Mouse (Mus musculus): ENCODE results near the gene Map2k6. TPM values are rescaled to one million over a fixed set of nuclear protein-coding genes. Genes with fewer than 3 reads are reported as not detected.
"Not testable (repeated sequence)": the region's sequence is repeated elsewhere in the genome, so short reads cannot be mapped to it uniquely, and the experiment has no call there.

Map2k6 gene
- total RNA-seq (2014; fragmentation: Nextera tagmentation) (not detected in 2 replicates), total RNA-seq (2017) (0.17 and 0.33 TPM in 2 replicates), polyA plus RNA-seq (2012) (not detected in 2 replicates)

DNA sequence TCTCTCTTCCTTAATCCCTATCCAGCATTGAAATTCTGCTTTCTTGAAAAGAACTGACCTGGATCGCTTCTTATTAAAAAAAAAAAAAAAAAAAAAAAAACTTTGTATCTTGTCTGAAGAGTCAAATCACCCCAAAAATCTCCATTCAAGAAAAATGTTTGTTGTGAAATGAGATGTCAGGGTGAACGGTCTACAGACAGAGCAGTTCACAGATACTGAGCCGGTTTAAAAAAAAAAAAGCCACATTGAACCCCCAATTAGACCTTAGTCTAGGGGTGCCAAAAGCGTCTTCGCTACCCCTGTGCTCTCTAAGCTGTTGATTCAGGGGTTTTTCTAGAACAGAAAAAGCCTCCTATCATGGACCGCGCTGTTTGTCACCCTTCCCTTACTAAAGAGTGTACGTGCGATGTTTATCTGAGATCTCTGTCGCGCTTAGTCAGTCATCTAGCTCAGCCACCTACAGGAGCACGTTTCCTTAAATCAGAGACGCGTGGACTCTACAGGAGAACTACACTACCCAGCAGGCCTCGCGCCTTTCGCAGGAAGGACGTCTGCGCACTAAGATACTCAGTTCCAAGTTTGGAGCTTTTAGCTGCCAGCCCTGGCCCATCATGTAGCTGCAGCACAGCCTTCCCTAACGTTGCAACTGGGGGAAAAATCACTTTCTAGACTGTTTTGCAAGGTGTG, at the start of gene Map2k6:
Gene Map2k6, plus strand, starts transcription at position 570 of the 687 bp plus-strand sequence.
- no peaks in the 10 kb centered on the region for H3K36me3 ChIP-seq (replicated peaks)
- TF ChIP-seq GATA1 (IDR thresholded peaks at IDR 0.05; ENCODE audit: borderline replicate concordance, low read length) (no peak), GATA2 (IDR thresholded peaks at IDR 0.05; ENCODE audit: borderline replicate concordance, low read depth, low read length) (no peak), TAL1 (conservative IDR thresholded peaks at IDR 0.05; ENCODE audit: low read depth, low read length) (no peak), POLR2AphosphoS5 (IDR thresholded peaks at IDR 0.05; ENCODE audit: insufficient replicate concordance, low read depth, low read length) (no peak), CTCF (IDR thresholded peaks at IDR 0.05; ENCODE audit: low read depth, low read length) (no peak)
- no peak within 1 kb of the TSS for H3K4me3 ChIP-seq (ENCODE audit: low read depth, low read length)
- no peaks in the 10 kb centered on the region for H3K27me3 ChIP-seq (ENCODE audit: insufficient read depth, low read length)
- peaks cover 41% of the 10 kb centered on the region for H3K9me3 ChIP-seq (replicated peaks)
- no peak for DNase-seq (ENCODE audit: low spot score)
- no peaks in the 10 kb centered on the region for H3K4me1 ChIP-seq (ENCODE audit: insufficient read depth, low read depth, low read length)
- ATAC-seq (ENCODE audit: extremely low read depth, insufficient number of reproducible peaks, low FRiP score, poor library complexity, severe bottlenecking) = no peak

DNA sequence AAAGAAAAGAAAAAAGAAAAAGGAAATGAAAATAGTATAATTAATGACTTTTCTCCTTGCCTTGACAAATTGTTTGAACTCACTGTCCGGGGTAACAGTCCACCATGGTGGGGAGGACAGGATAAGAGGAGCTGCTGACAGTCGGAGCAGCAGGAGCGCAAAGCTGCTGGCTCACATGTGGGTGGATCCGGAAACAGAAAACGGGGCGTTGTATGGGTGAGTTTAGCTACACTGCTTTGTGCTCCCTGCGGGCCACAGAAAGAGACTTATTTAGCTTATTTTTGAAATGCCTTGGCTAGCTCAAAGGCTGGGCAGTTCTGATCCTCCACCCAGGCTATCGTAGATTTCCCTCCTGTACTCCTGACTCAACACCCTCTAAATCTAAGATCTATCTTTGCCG, 44.7 kb upstream of the Map2k6 start:
- peaks cover 36% of the 10 kb centered on the region for H3K9me3 ChIP-seq (replicated peaks)
- no peaks in the 10 kb centered on the region for H3K27me3 ChIP-seq (ENCODE audit: insufficient read depth, low read length)
- TF ChIP-seq GATA1 (IDR thresholded peaks at IDR 0.05; ENCODE audit: borderline replicate concordance, low read length) (no peak), POLR2AphosphoS5 (IDR thresholded peaks at IDR 0.05; ENCODE audit: insufficient replicate concordance, low read depth, low read length) (no peak), TAL1 (conservative IDR thresholded peaks at IDR 0.05; ENCODE audit: low read depth, low read length) (no peak), GATA2 (IDR thresholded peaks at IDR 0.05; ENCODE audit: borderline replicate concordance, low read depth, low read length) (no peak), CTCF (IDR thresholded peaks at IDR 0.05; ENCODE audit: low read depth, low read length) (no peak)
- ATAC-seq (ENCODE audit: extremely low read depth, insufficient number of reproducible peaks, low FRiP score, poor library complexity, severe bottlenecking) (no peak), DNase-seq (ENCODE audit: low spot score) (no peak)
- no peaks in the 10 kb centered on the region for H3K4me1 ChIP-seq (ENCODE audit: insufficient read depth, low read depth, low read length)
- H3K4me3 ChIP-seq (ENCODE audit: low read depth, low read length) = no peak overlapping the region
- no peaks in the 10 kb centered on the region for H3K36me3 ChIP-seq (replicated peaks)

DNA sequence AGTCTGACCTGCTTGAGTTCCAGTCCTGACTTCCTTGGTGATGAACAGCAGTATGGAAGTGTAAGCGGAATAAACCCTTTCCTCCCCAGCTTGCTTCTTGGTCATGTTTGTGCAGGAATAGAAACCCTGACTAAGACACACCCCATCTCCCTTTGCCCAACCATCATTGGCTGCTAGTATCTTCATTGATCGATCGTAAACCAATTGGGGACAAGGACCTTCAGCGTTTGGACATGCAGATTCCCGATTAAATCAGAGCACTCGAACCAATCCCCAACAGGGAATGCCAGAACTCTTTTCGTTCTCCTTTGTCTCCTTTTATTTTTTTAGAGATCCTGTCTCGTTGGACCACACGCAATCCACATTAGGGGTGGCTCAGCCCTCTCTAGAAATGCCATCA, 43.8 kb upstream of the Map2k6 start:
- not testable (repeated sequence) for DNase-seq (ENCODE audit: low spot score); ATAC-seq (ENCODE audit: extremely low read depth, insufficient number of reproducible peaks, low FRiP score, poor library complexity, severe bottlenecking); H3K36me3 ChIP-seq (replicated peaks); H3K27me3 ChIP-seq (ENCODE audit: insufficient read depth, low read length); H3K4me1 ChIP-seq (ENCODE audit: insufficient read depth, low read depth, low read length); H3K4me3 ChIP-seq (ENCODE audit: low read depth, low read length)
- H3K9me3 ChIP-seq (replicated peaks) = peaks cover 44% of the 10 kb centered on the region

DNA sequence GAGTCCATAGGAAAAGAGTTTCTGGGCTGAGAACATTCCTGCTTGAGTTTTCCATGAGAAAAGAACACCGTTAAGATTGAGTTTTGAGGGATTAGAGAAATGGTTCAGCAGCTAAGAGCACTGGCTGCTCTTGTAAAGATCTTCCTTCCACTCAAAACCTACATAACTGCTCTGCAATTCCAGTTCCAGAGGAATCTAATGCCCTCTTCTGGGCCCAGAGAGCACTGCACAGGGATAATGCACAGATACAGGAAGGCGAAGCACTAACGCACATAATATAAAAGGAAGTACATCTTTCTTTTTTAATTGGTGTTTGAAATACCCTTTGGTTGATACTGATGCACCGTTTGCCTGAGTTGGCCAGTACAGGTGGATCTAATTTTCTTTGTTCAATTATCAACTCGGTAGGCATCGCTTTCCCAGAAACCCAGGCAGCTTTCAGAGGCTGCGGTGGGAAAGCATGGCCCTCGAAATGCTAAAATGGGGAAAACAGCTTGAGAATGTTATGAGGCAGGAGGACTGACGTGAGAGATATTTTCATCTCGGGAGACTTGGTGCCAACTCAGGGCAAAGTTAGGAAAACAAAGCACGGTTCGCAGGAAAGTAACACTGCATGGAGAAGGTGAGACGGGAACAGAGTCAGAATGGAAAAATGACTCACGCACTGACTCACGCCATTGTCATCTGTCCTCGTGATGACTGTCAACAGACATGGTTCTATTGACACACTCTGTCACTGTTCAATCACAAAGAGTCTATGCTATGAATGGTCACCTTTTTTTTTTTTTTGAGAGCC, 41.0 kb upstream of the Map2k6 start:
- H3K36me3 ChIP-seq (replicated peaks) = no peaks in the 10 kb centered on the region
- no peaks in the 10 kb centered on the region for H3K27me3 ChIP-seq (ENCODE audit: insufficient read depth, low read length)
- TF ChIP-seq CTCF (IDR thresholded peaks at IDR 0.05; ENCODE audit: low read depth, low read length) = no peak
- no peak for TF ChIP-seq POLR2AphosphoS5 (IDR thresholded peaks at IDR 0.05; ENCODE audit: insufficient replicate concordance, low read depth, low read length)
- no peak for TF ChIP-seq GATA2 (IDR thresholded peaks at IDR 0.05; ENCODE audit: borderline replicate concordance, low read depth, low read length)
- TF ChIP-seq TAL1 (conservative IDR thresholded peaks at IDR 0.05; ENCODE audit: low read depth, low read length) = no peak
- no peak for TF ChIP-seq GATA1 (IDR thresholded peaks at IDR 0.05; ENCODE audit: borderline replicate concordance, low read length)
- H3K9me3 ChIP-seq (replicated peaks) = peaks cover 48% of the 10 kb centered on the region
- no peaks in the 10 kb centered on the region for H3K4me1 ChIP-seq (ENCODE audit: insufficient read depth, low read depth, low read length)
- ATAC-seq (ENCODE audit: extremely low read depth, insufficient number of reproducible peaks, low FRiP score, poor library complexity, severe bottlenecking) (no peak), DNase-seq (ENCODE audit: low spot score) (no peak)
- H3K4me3 ChIP-seq (ENCODE audit: low read depth, low read length) = no peak overlapping the region

DNA sequence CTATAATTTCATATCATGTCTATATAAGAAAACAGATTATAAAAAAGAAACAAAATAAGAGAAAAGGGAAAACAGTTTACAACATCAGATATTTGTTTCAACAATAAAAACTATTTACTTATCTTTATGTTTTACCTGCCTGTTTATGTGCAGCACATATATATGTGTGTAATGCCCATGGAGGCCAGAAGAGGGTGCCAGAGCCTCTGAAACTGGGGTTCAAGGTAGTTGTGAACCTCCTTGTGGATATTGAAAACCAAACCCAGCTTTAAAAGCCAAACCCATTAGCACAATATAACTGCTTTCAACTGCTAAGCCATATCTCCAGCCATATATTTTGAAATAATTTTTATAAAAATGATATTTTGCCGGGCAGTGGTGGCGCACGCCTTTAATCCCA, 33.9 kb upstream of the Map2k6 start:
- H3K36me3 ChIP-seq (replicated peaks) = no peaks in the 10 kb centered on the region
- no peaks in the 10 kb centered on the region for H3K4me1 ChIP-seq (ENCODE audit: insufficient read depth, low read depth, low read length)
- no peak for ATAC-seq (ENCODE audit: extremely low read depth, insufficient number of reproducible peaks, low FRiP score, poor library complexity, severe bottlenecking)
- no peak overlapping the region for H3K4me3 ChIP-seq (ENCODE audit: low read depth, low read length)
- peaks cover 32% of the 10 kb centered on the region for H3K9me3 ChIP-seq (replicated peaks)
- TF ChIP-seq CTCF (IDR thresholded peaks at IDR 0.05; ENCODE audit: low read depth, low read length) = no peak
- TF ChIP-seq POLR2AphosphoS5 (IDR thresholded peaks at IDR 0.05; ENCODE audit: insufficient replicate concordance, low read depth, low read length) = no peak
- TF ChIP-seq GATA2 (IDR thresholded peaks at IDR 0.05; ENCODE audit: borderline replicate concordance, low read depth, low read length) = no peak
- TF ChIP-seq GATA1 (IDR thresholded peaks at IDR 0.05; ENCODE audit: borderline replicate concordance, low read length) = no peak
- TF ChIP-seq TAL1 (conservative IDR thresholded peaks at IDR 0.05; ENCODE audit: low read depth, low read length) = no peak
- DNase-seq (ENCODE audit: low spot score) = no peak
- no peaks in the 10 kb centered on the region for H3K27me3 ChIP-seq (ENCODE audit: insufficient read depth, low read length)

DNA sequence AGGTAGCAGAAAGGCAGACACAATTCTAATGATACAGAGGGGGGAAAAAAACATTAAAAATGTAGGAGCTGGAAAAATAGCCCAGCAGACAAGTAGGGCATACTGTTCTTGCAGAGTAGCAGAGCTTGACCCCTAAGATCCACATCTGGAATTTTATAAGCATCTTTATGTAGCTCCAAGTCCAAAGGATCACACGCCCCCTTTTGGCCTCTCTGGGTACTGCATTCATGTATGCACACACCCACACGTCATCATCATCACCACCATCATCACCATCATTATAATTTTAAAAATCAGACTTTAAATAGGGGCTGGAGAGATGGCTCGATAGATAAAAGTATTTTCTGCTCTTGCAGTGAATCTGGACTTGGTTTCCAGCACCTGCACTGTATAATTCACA, 32.0 kb upstream of the Map2k6 start:
- DNase-seq (ENCODE audit: low spot score) (no peak), ATAC-seq (ENCODE audit: extremely low read depth, insufficient number of reproducible peaks, low FRiP score, poor library complexity, severe bottlenecking) (no peak)
- no peaks in the 10 kb centered on the region for H3K27me3 ChIP-seq (ENCODE audit: insufficient read depth, low read length)
- peaks cover 22% of the 10 kb centered on the region for H3K9me3 ChIP-seq (replicated peaks)
- no peaks in the 10 kb centered on the region for H3K36me3 ChIP-seq (replicated peaks)
- H3K4me1 ChIP-seq (ENCODE audit: insufficient read depth, low read depth, low read length) = no peaks in the 10 kb centered on the region
- no peak overlapping the region for H3K4me3 ChIP-seq (ENCODE audit: low read depth, low read length)
- TF ChIP-seq POLR2AphosphoS5 (IDR thresholded peaks at IDR 0.05; ENCODE audit: insufficient replicate concordance, low read depth, low read length) (no peak), CTCF (IDR thresholded peaks at IDR 0.05; ENCODE audit: low read depth, low read length) (no peak), TAL1 (conservative IDR thresholded peaks at IDR 0.05; ENCODE audit: low read depth, low read length) (no peak), GATA2 (IDR thresholded peaks at IDR 0.05; ENCODE audit: borderline replicate concordance, low read depth, low read length) (no peak)
